Mouse (Mus musculus): Measurements from ENCODE around the gene Trim40.

DNA sequence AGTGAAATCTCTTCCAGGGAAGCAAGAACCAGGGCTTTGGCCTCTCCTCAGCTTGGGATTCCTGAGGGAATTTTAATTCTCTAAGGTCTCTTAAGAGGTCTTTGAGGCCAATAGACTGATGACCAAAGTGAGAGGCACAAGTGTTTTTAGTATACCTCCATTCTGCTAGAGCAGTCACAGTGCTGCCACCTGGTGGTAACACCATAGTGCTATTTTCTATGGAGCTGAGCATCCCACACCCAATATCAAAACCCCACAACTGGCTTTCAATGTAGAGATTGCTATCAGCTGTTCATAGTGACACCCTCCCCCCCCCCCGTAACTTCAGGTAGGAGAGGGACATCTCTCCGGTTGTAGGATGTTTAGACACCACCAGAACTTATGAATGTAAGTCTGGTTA is 24.2 kb upstream of the Trim40 start:
- TF ChIP-seq CTCF (IDR thresholded peaks at IDR 0.05; ENCODE audit: insufficient read depth, low read depth, low read length), result no peak
- TF ChIP-seq POLR2A (IDR thresholded peaks at IDR 0.05; ENCODE audit: insufficient read depth, low read depth, low read length), result no peak
